Mouse (Mus musculus) neural tube, embryonic 14.5 days (tissue): ENCODE results near the gene Ubac2. TPM values are rescaled to one million over a fixed set of nuclear protein-coding genes. Genes with fewer than 3 reads are reported as not detected.
A peak's percentile ranks its signal among the peaks of the same experiment; 100 is the strongest.

Experiments
- ATAC-seq: fragments of 200-750 bp; cut with Nextera tagmentation; 2 replicates; pipeline ENCODE4 v1.8.0; 2017; ENCODE audit warnings: low read depth, mild to moderate bottlenecking, moderate TSS enrichment, moderate library complexity
- H3K27ac ChIP-seq: fragments of 300-500 bp; sonication (generic); 2 replicates; pipeline ENCODE4 v1.5.1; 2014; ENCODE audit warnings: low read depth, mild to moderate bottlenecking, control low read depth, low read length, moderate library complexity, mixed read lengths
- H3K27me3 ChIP-seq: fragments of 300-500 bp; sonication (generic); 2 replicates; pipeline ENCODE4 v1.6.1; 2014; ENCODE audit warnings: low read length; ENCODE audit not compliant: control insufficient read depth, insufficient read depth
- H3K36me3 ChIP-seq: fragments of 300-500 bp; sonication (generic); 2 replicates; pipeline ENCODE4 v1.6.1; 2014; ENCODE audit warnings: low read length, mixed read lengths; ENCODE audit not compliant: control insufficient read depth, insufficient read depth
- H3K4me1 ChIP-seq: fragments of 300-500 bp; sonication (generic); 2 replicates; pipeline ENCODE4 v1.6.1; 2014; ENCODE audit warnings: low read length; ENCODE audit not compliant: control insufficient read depth, insufficient read depth
- H3K4me2 ChIP-seq: fragments of 300-500 bp; sonication (generic); 2 replicates; pipeline ENCODE4 v1.6.1; 2014; ENCODE audit warnings: mild to moderate bottlenecking, low read depth, low read length, control low read depth
- H3K4me3 ChIP-seq: fragments of 300-500 bp; sonication (generic); 2 replicates; pipeline ENCODE4 v1.5.1; 2014; ENCODE audit warnings: low read depth, low read length, control low read depth, mixed read lengths
- H3K9ac ChIP-seq: fragments of 300-500 bp; sonication (generic); replicated peaks from 2 replicates; pipeline ENCODE4 v1.6.1; 2014; ENCODE audit warnings: low read depth, mild to moderate bottlenecking, control low read depth, low read length, mixed read lengths
- H3K9me3 ChIP-seq: fragments of 300-500 bp; sonication (generic); 2 replicates; pipeline ENCODE4 v1.6.1; 2016; ENCODE audit warnings: low read length; ENCODE audit not compliant: control insufficient read depth
- WGBS: fragments of 180-500 bp; shearing (Covaris S2); extraction: QIAGEN DNeasy Blood & Tissue Kit; methylation state at CpG from one replicate; pipeline ENCODE4 v1.1.7; 2014; 5-methylcytosine and 5-hydroxymethylcytosine counted together
- polyA plus RNA-seq: library from polyadenylated mRNA; unstranded; fragments of >200 nt; fragmentation: Nextera tagmentation; extraction: Ambion mirVana; gene quantifications from 2 replicates; pipeline ENCODE4 v1.2.1, GENCODE M21; 2014

Ubac2 gene
- polyA plus RNA-seq, 1 experiment from 2014 or later = 48.7 TPM

GRCm38 (mm10) chr14:122038874-122039647 is 160.6 kb downstream of the Ubac2 start:
- H3K4me2 ChIP-seq = no peak overlapping the region
- no peak for ATAC-seq
- no peak overlapping the region for H3K9ac ChIP-seq
- no peaks in the 10 kb centered on the region for H3K27me3 ChIP-seq
- WGBS = 91% methylated on average over 13 of the region's 13 CpGs
- no peaks in the 10 kb centered on the region for H3K9me3 ChIP-seq
- no peaks in the 10 kb centered on the region for H3K4me1 ChIP-seq
- H3K36me3 ChIP-seq = no peaks in the 10 kb centered on the region
- H3K4me3 ChIP-seq = no peak overlapping the region
- no peak overlapping the region for H3K27ac ChIP-seq

DNA sequence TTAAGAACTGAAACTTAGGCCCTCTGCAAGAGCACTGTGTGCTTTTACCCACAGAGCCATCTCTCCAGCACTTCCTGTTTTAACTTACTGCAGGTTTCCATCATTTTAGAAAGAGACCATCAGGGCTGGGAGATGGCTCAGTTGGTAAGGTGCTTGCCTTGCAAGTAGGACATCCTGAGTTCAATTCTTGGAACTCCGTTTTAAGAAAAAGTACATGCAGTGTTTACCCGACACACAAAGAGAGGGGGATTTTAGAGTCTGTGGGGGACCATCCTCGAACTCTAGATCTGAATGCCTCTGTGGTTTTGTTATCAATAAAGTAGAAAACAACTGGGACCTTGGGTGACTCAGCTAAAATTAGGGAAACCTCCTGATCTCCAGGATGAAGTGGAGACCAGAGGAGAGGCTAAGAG is 163.0 kb downstream of the Ubac2 start:
- ATAC-seq = no peak
- H3K27me3 ChIP-seq = no peaks in the 10 kb centered on the region
- H3K36me3 ChIP-seq = no peaks in the 10 kb centered on the region
- WGBS = 89% methylated on average over 3 of the region's 3 CpGs
- no peak overlapping the region for H3K27ac ChIP-seq
- no peak overlapping the region for H3K4me3 ChIP-seq
- no peaks in the 10 kb centered on the region for H3K9me3 ChIP-seq
- no peak overlapping the region for H3K9ac ChIP-seq
- no peak overlapping the region for H3K4me2 ChIP-seq
- H3K4me1 ChIP-seq = no peaks in the 10 kb centered on the region

DNA sequence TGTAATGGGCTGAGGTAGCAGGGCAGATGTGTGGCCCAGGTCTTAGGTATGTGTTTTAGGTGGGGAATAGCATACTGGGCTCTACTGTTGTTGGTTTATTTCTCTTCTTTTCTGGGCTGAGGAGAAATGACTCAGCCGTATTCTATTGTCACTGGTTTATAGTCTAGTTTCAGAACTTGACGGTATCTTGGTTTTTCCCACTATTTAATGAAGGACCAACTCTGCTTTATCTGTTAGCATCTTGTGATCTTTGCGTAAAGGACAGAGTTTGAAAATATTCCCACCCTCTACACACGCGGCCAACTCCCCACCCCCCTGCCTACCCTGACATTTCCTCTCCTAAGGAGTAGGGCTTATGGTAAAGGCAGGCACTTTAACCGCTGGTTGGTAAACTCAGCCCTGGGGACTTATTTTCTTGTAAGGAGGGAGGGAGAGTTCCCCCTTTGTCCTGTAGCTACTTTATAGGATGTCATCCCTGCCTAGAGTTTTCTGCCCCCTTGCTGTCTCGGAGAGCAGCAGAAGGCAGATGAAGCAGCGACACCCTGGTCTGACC is 163.8 kb downstream of the Ubac2 start:
- ATAC-seq = no peak
- Histone ChIP-seq H3K4me1 (no peaks in the 10 kb centered on the region), H3K4me2 (no peak overlapping the region), H3K9me3 (no peaks in the 10 kb centered on the region), H3K27me3 (no peaks in the 10 kb centered on the region), H3K27ac (no peak overlapping the region), H3K9ac (no peak overlapping the region), H3K4me3 (no peak overlapping the region), H3K36me3 (no peaks in the 10 kb centered on the region)
- WGBS = 82% methylated on average over 8 of the region's 8 CpGs

- no peak for ATAC-seq
- no peaks in the 10 kb centered on the region for H3K4me1 ChIP-seq
- no peak overlapping the region for H3K4me2 ChIP-seq
- H3K9ac ChIP-seq = no peak overlapping the region
- no peaks in the 10 kb centered on the region for H3K36me3 ChIP-seq
- no peaks in the 10 kb centered on the region for H3K27me3 ChIP-seq
- WGBS = 94% methylated on average over 8 of the region's 8 CpGs
- no peak overlapping the region for H3K27ac ChIP-seq
- no peaks in the 10 kb centered on the region for H3K9me3 ChIP-seq
- H3K4me3 ChIP-seq = no peak overlapping the region
These were observed 169.4 kb downstream of the Ubac2 start for GRCm38 (mm10) chr14:122047784-122048183.

DNA sequence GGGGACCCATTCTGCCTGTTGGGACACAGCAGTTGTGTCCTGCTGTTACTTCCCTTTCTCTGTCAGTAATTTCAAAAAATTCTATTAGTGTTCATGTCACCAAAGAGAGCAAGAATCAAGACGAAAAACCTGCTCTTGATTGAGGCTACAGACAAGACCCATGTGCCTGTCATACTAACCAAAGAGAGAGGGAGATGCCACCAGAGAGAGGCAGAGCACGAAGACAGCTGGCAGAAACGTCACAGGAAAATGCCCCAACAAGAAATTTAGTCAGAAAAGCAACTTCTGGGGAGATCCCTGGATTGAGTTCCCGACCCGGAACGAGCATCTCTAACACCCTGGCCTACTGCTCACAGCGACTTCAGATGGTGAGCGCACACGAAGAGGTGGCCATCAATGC is 170.4 kb downstream of the Ubac2 start:
- ATAC-seq = no peak
- Histone ChIP-seq H3K9me3 (no peaks in the 10 kb centered on the region), H3K9ac (no peak overlapping the region), H3K36me3 (no peaks in the 10 kb centered on the region), H3K4me1 (no peaks in the 10 kb centered on the region), H3K4me2 (no peak overlapping the region), H3K27ac (no peak overlapping the region), H3K4me3 (no peak overlapping the region), H3K27me3 (no peaks in the 10 kb centered on the region)
- 88% methylated on average over 9 of the region's 9 CpGs for WGBS

- H3K4me3 ChIP-seq = no peak overlapping the region
These were observed 174.6 kb downstream of the Ubac2 start for GRCm38 (mm10) chr14:122052896-122053635.

GRCm38 (mm10) chr14:122056871-122057270 is 178.5 kb downstream of the Ubac2 start:
- H3K4me1 ChIP-seq = no peaks in the 10 kb centered on the region
- no peak overlapping the region for H3K27ac ChIP-seq
- H3K4me3 ChIP-seq = no peak overlapping the region
- ATAC-seq = no peak
- no peaks in the 10 kb centered on the region for H3K36me3 ChIP-seq
- no peaks in the 10 kb centered on the region for H3K9me3 ChIP-seq
- WGBS = 83% methylated on average over 6 of the region's 6 CpGs
- no peaks in the 10 kb centered on the region for H3K27me3 ChIP-seq
- H3K9ac ChIP-seq = no peak overlapping the region
- H3K4me2 ChIP-seq = no peak overlapping the region

More at GRCm38 (mm10) chr14:122052896-122053635, 174.6 kb downstream of the Ubac2 start:
- H3K9me3 ChIP-seq = no peaks in the 10 kb centered on the region
- H3K27ac ChIP-seq = no peak overlapping the region
- H3K9ac ChIP-seq = no peak overlapping the region
- ATAC-seq = no peak
- H3K27me3 ChIP-seq = no peaks in the 10 kb centered on the region
- H3K4me1 ChIP-seq = no peaks in the 10 kb centered on the region
- H3K4me2 ChIP-seq = no peak overlapping the region
- no peaks in the 10 kb centered on the region for H3K36me3 ChIP-seq
- 90% methylated on average over 9 of the region's 9 CpGs for WGBS

- Histone ChIP-seq H3K36me3 (no peaks in the 10 kb centered on the region), H3K27ac (no peak overlapping the region), H3K4me1 (no peaks in the 10 kb centered on the region), H3K9me3 (no peaks in the 10 kb centered on the region), H3K4me3 (no peak overlapping the region), H3K4me2 (no peak overlapping the region), H3K9ac (no peak overlapping the region), H3K27me3 (no peaks in the 10 kb centered on the region)
- no peak for ATAC-seq
- WGBS = 40% methylated on average over 2 of the region's 2 CpGs
These were observed 179.5 kb downstream of the Ubac2 start for GRCm38 (mm10) chr14:122057941-122058346.

- H3K4me2 ChIP-seq = no peak overlapping the region
- no peak overlapping the region for H3K27ac ChIP-seq
- H3K27me3 ChIP-seq = no peaks in the 10 kb centered on the region
- ATAC-seq = peak; percentile 68; the same call in 1 of the 2 replicates
- H3K9me3 ChIP-seq = no peaks in the 10 kb centered on the region
- 11% methylated on average over 3 of the region's 3 CpGs for WGBS
- H3K4me3 ChIP-seq = no peak overlapping the region
- H3K36me3 ChIP-seq = no peaks in the 10 kb centered on the region
- H3K9ac ChIP-seq = no peak overlapping the region
- H3K4me1 ChIP-seq = no peaks in the 10 kb centered on the region
These were observed 182.2 kb downstream of the Ubac2 start for GRCm38 (mm10) chr14:122060642-122061041.
